Mouse (Mus musculus) small intestine, adult 2 months (tissue): Measurements from ENCODE around the gene Phf23.

Experiments
- CTCF ChIP-seq: fragments of 200-500 bp; IDR thresholded peaks from 2 replicates; pipeline ENCODE4 v1.5.1; 2012; ENCODE audit warnings: low read depth, mild to moderate bottlenecking, control low read depth, inconsistent platforms, low read length, moderate library complexity, mixed read lengths; ENCODE audit not compliant: insufficient replicate concordance, insufficient read length; ENCODE audit errors: extremely low read depth
- POLR2A ChIP-seq: fragments of 200-500 bp; IDR thresholded peaks from 2 replicates; pipeline ENCODE4 v1.6.1; 2012; ENCODE audit warnings: low read depth, mild to moderate bottlenecking, control low read depth, inconsistent platforms, low read length, moderate library complexity

DNA sequence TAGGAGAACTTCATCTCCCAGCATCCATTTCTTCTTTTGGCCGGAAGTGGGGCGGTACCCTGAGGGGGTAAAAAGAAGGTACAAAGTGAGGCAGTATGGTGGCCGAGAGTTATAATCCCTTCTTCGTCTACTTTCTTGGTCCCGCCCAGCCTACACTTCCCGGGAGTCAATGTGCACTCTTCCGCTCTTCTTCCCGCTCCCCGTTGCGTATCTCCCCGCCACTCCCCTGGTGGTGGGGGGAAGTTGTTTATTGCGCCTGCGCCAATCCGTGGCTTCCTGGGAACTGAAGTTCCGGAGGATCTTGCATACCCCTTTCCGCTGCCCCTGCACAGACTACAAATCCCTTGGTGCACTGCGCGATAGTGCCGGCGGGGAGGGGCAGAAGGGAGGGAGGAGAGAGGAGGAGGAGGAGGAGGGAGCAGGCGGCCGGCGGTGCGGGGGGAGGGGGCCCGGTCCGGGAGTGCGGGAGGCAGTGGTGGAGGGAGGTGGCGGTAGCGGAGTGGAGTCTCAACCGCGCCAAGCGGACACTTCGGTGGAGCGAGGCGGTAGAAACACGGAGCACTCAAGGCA lies at the start of gene Phf23:
- TF ChIP-seq CTCF (peak; percentile 32; the same call in 1 of the 2 replicates), POLR2A (peak; percentile 83)
